Mouse (Mus musculus): ENCODE measurements around the gene Tcp10b.

GRCm38 (mm10) chr17:13013316-13013715, 47.6 kb upstream of the Tcp10b start:
- no peak for TF ChIP-seq CTCF (IDR thresholded peaks at IDR 0.05; ENCODE audit: low read depth)
- TF ChIP-seq EP300 (IDR thresholded peaks at IDR 0.05; ENCODE audit: low read depth): no peak
